Mouse (Mus musculus) layer of hippocampus, postnatal 25 days (tissue): ENCODE data around the gene Hhatl. TPM values are rescaled to one million over a fixed set of nuclear protein-coding genes. Genes with fewer than 3 reads are reported as not detected.
A peak's percentile ranks its signal among the peaks of the same experiment; 100 is the strongest.

Source experiments
- DNase-seq, 2 experiments: peaks; one replicate each; pipeline ENCODE4 v3.0.0; 2022; ENCODE audit warnings: mixed read lengths in 2 of 2, low spot score in 1 of 2; ENCODE audit errors: extremely low spot score in 1 of 2
- total RNA-seq, 2 experiments: library from RNA; stranded (reverse); gene quantifications; 2 replicates each; pipeline ENCODE4 v1.2.3; 2021

Gene Hhatl
- total RNA-seq: 10 to 100 TPM; 15.1 to 15.5 TPM

DNA sequence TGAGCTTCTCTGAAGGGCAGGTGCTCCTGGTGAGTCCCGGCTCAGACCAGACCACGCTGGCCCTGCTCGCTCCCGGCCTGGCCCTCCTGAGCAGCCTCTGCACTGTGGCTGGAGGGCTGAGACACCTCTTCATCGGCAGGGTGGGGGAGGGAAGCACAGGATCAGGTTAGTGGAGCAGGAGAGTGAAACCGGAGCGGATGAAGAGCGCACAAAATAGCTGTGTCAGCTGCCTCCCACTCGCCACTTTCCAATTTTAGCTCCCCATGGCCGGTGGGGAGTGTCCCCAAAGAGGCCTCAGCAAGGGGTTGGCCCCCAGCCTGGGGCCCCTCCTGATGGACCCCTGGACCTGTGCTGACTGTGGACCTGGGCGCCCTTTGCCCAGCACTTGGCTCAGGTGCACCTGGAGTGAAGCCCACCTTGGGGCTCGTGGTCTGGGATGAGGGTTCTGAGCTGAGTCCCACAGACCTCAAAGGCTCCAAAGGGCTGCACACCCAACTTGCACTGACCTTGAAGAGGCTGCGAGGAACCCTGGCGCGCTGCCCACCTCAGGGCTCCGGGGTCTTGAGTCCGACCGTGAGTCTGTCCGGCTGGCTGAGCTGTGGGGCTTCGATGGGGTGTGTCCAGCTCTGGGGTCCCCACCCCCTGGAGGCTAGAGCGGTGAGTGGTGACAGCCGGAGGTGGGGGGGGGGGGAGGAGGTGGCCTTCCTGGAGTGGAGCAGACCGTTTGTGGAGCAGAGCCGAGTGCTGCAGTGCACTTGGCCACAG lies at the start of gene Hhatl:
Hhatl (minus strand) TSS at position 751 of the 765 bp plus-strand sequence.
- no peak for DNase-seq

DNA sequence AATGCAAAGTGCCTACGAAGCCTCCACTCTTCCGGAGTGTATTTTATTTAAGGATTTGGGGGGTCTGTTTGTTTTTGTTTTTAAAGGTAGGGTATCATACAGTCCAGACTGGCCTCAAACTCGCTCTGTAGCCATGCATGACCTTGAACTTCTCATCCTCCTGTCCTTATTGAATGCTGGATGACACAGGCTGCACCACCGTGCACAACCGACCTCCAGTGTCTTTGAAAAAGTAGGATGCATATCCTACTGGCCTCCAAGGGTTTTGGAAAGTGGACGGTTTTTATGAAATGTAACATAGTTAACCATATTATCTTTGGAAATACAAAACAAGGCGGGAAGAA lies 47.3 kb upstream of the Hhatl start:
- DNase-seq: no peak

DNA sequence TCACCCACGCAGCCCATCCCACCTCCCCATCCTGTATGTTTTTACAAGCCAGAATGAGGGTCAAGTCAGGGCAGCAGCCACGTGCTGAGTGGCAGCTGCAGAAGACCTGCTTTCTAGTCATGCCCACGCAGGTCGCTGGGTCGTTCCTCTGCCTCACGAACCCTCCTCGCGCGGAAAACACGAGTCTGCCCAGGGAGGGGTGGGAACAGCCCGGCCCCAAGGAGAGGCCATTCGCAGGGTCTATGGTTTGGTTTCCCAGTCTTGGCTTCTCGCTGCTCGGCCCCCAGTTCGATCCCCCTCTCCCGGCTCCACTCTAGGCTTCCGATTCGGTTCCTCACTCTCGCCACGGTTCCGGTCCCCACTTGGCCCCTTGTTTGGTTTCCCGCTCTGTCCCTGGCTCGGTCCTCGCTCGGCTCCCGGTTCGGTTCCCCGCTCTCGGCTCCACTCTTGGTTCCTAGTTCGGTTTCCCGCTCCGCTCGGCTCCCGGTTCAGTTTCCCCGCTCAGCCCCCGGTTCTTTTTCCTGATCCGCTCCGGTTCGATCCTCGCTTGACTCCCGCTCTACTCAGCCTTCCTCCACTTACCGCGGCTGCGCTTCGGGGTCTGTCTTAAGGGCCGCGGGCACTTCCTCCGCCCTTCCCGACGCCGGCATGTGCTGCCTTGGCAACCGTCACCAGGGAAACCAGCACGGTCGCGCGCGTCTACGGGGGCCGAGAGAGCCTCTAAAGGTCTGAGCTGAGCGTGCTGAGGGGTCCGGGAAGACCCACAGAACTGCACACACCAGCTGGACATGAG lies 46.7 kb upstream of the Hhatl start, which contains the start of gene Ccdc13:
Ccdc13 (minus strand) TSS at position 633 of the 793 bp plus-strand sequence.
- DNase-seq: peak; percentile 75 to 85

DNA sequence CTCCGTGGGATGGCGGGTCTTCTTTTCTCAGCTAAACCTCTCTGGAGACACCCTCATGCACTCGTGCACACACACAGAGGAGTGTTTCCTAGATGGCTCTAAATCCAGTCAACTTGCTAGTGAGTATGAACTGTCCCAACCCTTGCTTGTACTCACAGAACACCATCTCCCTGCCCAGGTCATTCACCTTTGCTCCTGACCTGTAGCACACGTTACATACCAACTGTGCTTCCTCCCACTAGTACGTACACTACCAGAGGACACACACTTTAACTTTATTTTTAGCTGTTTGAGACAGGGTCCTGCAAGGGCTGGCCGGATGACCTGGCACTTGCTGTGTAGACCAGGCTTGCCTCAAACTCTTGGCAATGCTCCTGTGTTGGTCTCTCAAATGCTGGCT lies 45.7 kb upstream of the Hhatl start:
- DNase-seq: no peak

DNA sequence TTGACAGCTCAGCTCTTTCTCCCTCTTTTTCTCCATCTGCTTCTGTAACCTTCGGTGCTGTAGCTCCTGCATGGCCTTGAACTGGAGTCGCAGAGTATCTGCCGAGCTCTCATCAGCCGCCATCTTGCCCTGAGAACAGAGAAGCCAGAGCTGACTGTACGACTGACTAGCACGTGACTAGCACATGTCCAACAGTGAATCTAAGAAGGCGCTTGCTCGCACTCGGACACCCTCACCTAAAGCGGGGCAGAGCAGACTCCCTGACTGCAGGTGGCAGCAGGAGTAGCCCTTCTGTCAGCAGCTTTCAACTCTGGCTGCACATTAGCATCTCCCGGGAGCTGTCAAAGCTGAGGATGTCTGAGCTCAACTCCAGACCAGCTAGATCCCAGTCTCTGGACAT lies 41.5 kb upstream of the Hhatl start:
- DNase-seq: no peak

DNA sequence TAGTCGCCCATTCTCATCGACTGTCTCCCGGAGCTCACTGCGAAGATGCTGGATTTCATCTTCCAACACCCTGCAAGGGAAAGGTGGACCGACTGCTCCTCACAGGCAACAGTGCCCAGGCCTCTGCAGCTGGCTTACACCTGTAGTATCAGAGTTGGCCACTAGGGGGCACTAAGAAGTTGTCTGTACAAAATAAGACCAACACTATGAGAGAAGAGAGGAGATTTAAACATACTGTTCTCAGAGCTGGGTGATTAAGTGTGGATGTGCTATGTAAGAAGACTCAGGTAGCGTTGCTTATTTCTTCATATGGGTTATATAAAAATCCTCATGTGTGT lies 38.6 kb upstream of the Hhatl start:
- peak; percentile 82 to 96 for DNase-seq

DNA sequence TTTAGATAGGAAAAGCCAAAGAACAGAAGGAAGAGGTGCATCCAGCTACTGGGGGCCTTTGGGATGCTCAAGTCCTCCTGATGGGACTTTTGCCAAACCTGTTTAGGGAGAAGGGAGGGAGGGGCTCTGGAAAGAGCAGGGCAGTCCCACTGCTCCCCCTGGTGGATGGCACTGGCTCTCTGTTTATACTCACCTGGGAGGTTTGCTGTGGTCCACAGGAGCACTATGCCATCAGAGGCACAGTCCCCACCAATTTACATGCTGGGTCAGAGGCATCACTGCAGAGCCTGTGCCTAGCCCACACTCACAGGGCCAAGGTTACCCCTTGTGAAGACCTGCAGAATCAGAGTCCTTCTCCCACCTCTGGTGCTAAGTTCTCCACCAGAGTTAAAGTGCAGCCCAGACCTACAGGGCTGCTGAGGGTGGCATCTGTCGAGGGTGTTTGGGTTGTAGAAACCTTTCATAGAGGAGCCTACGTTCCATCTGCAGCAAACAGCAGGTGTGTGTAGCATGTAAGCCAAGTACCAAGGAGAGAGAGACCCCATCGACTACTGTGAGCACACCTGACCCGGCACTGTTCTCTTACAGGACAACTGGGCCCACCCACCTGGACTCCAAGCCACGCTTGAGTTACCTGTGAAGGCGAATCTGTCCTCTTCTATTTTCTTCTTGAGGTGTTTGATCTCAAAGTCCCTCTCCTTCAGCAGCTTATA lies 38.1 kb upstream of the Hhatl start:
- peak in 1 of 2 experiments; percentile 71 for DNase-seq

DNA sequence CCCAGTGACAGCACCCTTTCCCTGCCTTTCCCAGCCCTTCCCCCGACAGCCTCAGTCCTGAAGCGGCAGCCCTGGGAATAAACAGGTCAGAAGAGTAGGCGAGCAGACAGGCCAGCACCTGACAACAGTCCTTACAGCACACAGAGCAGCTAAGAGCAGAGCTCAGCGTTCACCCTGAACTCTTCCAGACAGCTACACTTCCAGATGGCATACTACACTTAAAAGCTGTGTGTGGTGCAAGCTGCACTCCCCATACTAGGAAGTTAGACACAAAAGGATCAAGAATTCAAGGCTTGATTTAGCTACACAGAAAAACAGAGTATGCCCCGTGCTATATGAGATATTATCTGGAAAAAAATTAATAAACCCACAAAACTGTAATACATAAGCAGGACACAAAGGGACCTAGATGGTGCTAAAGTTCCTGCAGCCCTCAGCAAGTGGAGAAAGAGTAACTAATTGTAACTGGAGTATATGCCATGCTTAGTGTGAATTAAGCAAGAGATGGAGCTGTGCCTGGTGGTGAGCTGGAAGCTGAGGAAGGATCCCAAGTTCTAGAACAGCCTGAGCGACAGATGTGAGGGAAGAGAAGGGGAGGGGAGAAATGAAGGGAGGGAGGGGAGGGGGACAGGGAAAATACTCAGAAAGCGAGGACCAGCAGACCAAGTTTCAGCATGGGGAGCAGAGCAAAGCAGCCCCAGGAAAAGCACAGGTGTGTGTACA lies 37.1 kb upstream of the Hhatl start:
- DNase-seq: no peak

DNA sequence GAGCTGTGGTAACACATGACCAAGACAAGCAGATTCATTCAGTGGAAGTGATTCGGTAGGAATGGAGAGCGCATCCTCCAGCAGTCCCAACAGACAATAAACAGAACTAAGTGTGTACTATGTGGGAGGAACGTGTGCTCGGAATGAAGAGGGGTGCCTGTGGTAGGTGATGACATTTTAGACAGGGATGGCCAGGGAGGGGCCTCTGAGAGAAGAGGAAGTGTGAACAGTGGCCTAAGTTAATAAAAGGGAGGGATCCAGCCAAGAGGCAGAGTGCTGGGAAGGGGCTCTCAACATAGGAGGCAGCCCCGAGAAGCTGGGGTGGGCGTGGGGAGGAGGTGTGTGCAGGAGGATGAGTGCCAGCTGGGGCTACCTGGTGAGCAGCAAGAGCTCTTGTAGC lies 36.0 kb upstream of the Hhatl start:
- DNase-seq: no peak

DNA sequence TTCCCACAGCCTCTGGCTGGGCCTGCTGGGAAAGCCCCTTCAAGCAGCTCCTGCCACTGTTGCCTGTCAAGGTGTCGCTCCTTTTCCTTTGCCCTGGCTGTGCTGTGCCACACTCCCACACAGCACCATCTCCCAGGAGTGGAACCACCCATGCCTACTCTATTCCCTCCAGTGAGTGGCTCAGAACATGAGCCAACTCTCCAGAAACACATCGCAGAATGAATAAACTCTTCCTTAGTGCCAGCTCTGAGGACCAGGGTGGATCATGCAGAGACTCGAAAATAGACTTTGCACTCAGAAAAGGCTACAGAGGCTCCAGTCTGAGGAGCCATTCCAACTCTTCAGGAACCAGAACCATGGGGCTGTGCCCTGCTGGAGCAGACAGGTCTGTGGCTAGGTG lies 34.0 kb upstream of the Hhatl start:
- DNase-seq: no peak

DNA sequence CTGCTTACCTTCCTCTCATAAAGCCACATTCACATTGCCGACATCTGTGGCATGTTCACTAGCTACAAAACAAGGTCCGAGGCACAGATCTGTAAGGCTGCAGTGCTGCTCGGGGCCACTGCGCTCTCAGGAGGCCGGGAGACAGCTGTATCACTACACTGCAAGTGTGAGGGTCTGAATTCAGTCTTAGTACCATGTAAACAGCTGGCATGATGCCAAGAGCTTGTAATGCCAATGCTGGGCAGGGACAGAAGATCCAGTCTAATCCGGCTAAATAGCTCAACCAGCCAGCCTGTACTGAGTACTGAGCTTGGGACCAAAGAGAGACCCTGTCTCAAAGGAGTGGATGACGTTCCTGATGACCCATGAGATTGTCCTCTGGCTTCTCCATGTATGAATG lies 31.7 kb upstream of the Hhatl start:
- DNase-seq: no peak

DNA sequence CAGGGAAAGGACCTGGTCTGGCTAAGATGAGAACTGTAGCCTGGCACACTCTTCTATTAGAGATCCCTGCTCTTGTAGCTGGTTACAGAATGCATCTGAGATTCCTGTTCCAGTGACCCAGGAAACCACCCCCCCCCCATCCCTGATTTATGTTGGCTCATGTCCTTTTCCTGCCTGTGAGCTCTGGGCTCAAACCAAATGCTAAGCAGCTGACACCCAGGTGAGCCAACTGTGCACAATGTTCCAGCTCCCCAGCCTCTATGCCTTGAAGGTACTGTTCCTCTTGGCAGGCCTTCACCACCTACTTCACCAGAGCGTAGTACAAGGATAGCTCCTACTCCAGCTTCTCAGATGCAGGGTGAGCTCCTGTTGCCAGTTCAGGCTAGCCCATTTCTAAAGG lies 30.7 kb upstream of the Hhatl start:
- no peak for DNase-seq

DNA sequence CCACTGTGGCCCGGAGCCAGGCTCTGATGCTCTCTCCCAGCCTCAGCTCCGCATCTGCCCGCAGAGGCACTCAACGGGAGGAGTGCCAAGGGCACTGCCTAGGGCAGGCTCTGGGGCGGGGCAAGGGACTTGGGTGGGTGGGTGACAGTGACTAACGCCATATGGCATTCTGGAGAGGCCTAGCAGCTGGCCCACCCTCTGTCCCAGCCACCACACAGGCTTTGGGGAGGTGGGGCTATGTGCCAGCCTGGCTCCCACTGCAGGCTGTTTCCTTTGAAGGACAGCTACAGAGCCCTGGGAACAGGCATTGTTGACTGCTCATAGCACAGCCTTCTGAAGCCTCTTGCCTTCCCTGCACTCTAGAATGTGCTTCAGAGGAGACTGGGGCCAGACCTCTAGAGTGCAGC lies 30.3 kb upstream of the Hhatl start:
- peak in 1 of 2 experiments; percentile 51 for DNase-seq

DNA sequence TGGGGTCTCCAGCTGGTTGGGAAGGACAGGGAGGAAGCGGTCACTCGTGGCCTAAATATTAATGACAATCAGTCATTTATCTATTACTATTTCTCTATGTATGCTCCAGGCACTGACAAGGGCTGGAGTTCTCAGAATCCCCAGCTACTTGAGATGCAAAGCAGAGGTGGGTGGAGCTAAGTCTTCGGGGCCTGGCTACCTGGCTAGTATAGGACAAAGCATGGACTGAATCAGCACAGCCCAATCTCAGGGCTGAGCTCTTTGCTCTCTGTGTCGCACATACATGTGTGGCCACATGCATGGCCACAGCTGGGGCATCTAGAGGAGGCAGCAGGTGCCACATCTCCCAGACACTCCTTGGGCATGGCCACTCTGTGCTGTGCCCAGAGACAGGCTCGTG lies 28.5 kb upstream of the Hhatl start:
- DNase-seq: no peak

DNA sequence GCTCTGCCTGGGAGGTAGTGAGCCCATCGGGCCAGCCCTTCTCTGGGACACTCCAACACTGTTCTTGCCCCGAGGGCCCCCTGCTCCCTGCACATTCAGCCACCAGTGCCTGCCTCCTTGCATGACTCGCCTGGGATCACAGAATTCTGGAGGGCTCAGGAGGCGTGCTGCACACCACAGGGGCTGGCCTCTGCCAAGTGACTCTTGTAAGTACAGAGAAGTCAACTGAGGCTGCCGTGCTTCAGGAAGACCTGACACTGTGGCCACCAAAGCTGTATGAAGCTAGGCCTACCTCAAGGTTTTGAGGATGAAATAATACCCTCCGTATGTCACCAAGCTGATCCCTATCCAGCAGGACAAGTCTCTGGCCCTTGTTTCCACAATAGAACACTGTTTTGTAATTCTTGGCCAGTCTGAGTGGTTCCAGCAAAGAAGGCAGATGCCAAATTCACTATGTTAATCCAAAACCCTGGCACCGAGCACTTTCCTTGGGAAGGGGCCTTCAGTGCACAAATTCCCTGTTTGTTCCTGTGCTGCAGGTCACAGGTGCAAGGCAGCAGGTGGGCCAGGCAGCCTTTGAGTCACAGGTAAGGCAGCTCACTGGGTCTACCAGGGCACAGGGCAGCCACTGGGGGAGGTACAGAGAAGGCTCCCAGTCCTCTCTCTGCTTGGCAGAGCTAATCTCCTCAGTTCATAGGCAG lies 27.6 kb upstream of the Hhatl start:
- no peak for DNase-seq

DNA sequence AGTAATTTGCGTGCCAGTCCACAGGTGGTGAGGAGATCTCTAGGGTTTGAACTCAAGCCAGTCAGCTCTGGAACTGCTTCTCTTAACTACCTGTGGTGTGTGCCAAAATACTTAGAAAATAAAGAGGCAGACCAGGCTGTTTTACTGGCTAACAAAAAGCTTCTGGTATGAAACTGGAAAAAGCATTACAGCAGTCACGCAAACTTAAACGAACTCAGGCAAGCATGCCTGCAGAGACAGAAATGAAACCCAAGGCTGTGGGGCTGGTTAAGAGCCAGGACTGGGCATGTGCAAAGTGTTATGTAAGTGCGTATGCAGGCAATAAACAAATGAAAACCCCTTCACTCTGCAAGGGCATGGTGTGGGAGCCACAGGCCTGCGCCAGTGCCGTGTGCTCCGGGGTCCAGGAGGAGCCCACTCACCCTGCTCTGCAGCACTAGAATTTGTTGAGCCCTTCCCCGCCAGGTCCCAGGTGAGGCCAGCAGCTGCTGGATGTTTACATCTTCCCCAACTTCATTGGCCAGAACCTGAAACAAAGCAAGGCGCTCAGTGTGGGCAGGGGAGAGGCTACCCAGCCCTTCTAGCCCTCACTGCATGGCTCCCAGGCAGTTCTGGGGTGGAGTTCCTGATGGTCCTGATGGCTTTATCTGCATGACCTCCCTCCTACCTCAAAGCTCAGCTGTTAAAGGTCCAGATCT lies 26.9 kb upstream of the Hhatl start:
- no peak for DNase-seq

DNA sequence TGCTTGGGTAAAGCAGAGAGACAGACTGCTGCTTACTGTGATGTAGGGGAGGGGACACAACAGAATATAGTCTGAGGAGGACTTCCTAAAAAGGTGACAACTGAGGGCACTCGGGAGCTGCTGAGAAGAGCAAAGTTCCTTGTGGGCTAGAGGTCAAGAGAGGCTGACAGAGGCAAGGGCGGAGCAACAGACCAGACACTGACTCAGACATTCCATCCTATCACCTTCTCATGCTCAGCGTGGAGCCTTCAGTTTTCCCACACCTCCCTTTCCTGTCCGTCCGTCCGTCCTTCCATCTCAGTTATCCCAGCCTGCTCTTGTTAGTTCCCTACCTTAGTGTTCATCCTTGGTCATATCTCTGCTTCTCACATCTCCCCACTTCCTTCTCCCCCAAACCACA lies 22.9 kb upstream of the Hhatl start:
- no peak for DNase-seq

DNA sequence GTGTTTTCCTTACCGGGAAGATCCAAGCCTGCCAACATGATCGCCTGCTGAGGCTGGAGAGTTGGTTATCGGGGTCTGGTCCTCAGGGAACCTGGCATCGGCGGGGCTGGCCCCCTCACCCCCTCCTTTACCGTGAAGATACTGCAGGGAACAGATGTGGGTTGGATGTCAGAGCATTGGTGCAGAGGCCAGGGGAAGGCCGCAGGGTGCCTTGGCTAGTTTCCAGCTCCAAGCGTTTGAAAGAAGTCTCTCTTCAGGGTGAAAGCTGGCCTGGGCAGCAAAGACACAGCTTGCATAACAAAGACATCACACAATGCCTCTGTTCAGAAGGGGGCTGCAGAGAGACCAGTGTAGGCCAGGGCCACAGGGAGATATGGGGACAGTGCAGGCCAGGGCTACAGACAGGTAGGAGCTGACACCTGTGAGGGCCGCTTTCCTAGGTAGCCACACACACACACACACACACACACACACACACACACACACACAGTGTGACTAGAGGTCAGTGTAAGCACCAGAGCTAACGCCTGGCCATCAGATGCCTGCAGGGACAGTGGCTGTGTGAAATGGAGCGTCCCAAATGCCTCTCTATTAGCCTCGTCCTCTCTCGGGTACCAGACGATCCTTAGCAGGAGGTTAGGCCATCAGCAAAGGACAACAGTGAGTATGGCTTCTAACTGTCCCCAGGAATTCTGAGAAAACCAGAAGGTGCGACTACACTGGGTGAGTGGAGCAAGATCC lies 17.9 kb upstream of the Hhatl start:
- DNase-seq: peak in 1 of 2 experiments; percentile 56

DNA sequence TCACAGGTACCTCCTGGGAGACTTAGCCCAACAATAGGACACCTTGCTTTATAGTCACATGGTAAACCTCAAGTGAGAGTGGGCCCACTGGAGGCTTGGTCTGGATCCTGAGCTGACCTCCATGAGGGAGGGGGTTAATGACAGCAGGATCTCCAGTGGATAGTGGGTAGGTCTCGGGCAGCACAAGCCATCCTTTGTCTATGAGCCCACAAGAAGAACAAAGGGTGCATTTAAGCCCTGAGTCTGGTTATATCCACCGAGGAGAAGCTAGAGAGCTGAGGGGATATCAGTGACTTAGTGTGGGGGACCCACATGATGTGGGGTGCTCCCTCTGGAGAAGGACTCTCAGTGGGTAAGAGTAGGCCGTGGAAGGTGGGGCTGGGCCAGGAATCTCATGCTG lies 16.2 kb upstream of the Hhatl start:
- DNase-seq: no peak
